Mouse (Mus musculus) liver, embryonic 13.5 days (tissue): ENCODE results near the gene Gm9507. TPM values are rescaled to one million over a fixed set of nuclear protein-coding genes. Genes with fewer than 3 reads are reported as not detected.
"Not testable (repeated sequence)": the region's sequence is repeated elsewhere in the genome, so short reads cannot be mapped to it uniquely, and the experiment has no call there.

Experiments used
- ATAC-seq: fragments of 200-750 bp; cut with Nextera tagmentation; 2 replicates; pipeline ENCODE4 v1.8.0; 2017; ENCODE audit warnings: low read depth, mild to moderate bottlenecking, moderate number of reproducible peaks, moderate library complexity
- DNase-seq: peaks from one replicate; pipeline ENCODE4 v3.0.0; 2022
- H3K27ac ChIP-seq: fragments of 300-500 bp; sonication (generic); 2 replicates; pipeline ENCODE4 v1.5.1; 2015; ENCODE audit warnings: moderate library complexity, mild to moderate bottlenecking, inconsistent platforms
- H3K27me3 ChIP-seq: fragments of 300-500 bp; sonication (generic); 2 replicates; pipeline ENCODE4 v1.6.1; 2015; ENCODE audit warnings: mild to moderate bottlenecking, inconsistent platforms
- H3K36me3 ChIP-seq: fragments of 300-500 bp; sonication (generic); 2 replicates; pipeline ENCODE4 v1.6.1; 2015; ENCODE audit warnings: mild to moderate bottlenecking, inconsistent platforms
- H3K4me1 ChIP-seq: fragments of 300-500 bp; sonication (generic); replicated peaks from 2 replicates; pipeline ENCODE4 v1.6.1; 2015; ENCODE audit warnings: inconsistent platforms
- H3K4me2 ChIP-seq: fragments of 300-500 bp; sonication (generic); 2 replicates; pipeline ENCODE4 v1.6.1; 2015; ENCODE audit warnings: inconsistent platforms, mild to moderate bottlenecking, moderate library complexity
- H3K4me3 ChIP-seq: fragments of 300-500 bp; sonication (generic); replicated peaks from 2 replicates; pipeline ENCODE4 v1.5.1; 2015; ENCODE audit warnings: mild to moderate bottlenecking, inconsistent platforms
- H3K9ac ChIP-seq: fragments of 300-500 bp; sonication (generic); 2 replicates; pipeline ENCODE4 v1.6.1; 2015; ENCODE audit warnings: mild to moderate bottlenecking, inconsistent platforms
- H3K9me3 ChIP-seq: fragments of 300-500 bp; sonication (generic); replicated peaks from 2 replicates; pipeline ENCODE4 v1.6.1; 2016; ENCODE audit warnings: inconsistent platforms
- WGBS: fragments of 180-500 bp; shearing (Covaris S2); methylation state at CpG from one replicate; pipeline ENCODE4 v1.1.7; 2015; ENCODE audit not compliant: insufficient replicate concordance; 5-methylcytosine and 5-hydroxymethylcytosine counted together
- polyA plus RNA-seq: library from polyadenylated mRNA; unstranded; fragments of >200 nt; fragmentation: Nextera tagmentation; extraction: Ambion mirVana; gene quantifications from 2 replicates; pipeline ENCODE4 v1.2.1, GENCODE M21; 2015

Gm9507 gene
- polyA plus RNA-seq, 1 experiment from 2014 or later, result not detected

DNA sequence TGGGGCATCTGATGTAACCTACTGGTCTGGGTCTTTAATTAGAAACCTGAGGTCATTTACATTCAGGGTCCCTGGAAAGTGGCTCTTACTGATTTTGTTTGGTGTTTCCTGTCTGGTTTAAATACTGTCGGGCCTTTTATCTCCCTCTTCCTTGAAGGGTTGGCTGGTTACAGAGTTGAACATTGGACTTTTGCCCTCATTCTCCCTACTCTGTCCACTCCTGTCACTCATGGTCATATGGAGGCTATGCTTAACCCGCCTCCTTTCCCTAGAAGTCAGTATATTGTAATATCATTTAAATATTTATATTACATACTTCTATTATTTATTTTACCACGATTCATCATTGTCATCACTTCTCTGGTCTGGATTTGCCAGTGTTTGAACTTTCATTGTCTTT lies 7.5 kb downstream of the Gm9507 start:
- H3K27ac ChIP-seq, result no peak overlapping the region
- no peak for DNase-seq
- H3K27me3 ChIP-seq, result no peaks in the 10 kb centered on the region
- ATAC-seq, result no peak
- H3K4me1 ChIP-seq, result no peaks in the 10 kb centered on the region
- 32% methylated on average over 3 of the region's 3 CpGs for WGBS
- no peak overlapping the region for H3K4me2 ChIP-seq
- H3K9ac ChIP-seq, result no peak overlapping the region
- H3K4me3 ChIP-seq, result no peak overlapping the region
- H3K9me3 ChIP-seq, result no peaks in the 10 kb centered on the region
- no peaks in the 10 kb centered on the region for H3K36me3 ChIP-seq

DNA sequence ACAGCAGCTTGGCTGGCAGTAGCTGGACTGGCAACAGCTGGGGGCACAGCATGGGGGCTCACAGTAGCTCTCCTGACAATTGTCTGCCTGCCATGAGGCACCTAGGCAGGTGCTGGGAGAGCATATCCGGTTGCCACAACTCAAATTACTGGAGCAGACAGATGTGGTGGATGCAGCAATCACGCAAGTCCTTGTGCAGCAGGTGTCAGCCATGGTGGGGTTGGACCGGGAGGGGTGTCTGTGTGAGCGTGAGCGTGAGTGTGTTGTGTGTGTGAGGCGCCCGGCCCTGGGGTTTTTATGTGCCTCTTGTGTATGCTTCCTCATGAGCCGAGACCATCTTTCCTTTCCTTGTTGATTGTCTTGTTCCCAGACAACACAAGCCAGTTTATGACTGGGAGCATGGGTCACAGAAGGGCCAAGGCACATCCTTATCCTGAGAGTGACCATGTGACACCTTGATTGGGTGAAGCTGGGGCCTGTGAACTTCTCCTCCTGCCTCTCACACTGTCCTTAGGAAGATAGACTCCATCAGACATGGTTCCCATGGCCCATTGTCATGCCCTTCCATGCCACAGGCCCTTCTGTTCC lies 12.6 kb downstream of the Gm9507 start, which contains the start of gene Gm19668:
Gm19668 (minus strand) TSS at position 213 of the 588 bp plus-strand sequence.
- no peak for ATAC-seq

DNA sequence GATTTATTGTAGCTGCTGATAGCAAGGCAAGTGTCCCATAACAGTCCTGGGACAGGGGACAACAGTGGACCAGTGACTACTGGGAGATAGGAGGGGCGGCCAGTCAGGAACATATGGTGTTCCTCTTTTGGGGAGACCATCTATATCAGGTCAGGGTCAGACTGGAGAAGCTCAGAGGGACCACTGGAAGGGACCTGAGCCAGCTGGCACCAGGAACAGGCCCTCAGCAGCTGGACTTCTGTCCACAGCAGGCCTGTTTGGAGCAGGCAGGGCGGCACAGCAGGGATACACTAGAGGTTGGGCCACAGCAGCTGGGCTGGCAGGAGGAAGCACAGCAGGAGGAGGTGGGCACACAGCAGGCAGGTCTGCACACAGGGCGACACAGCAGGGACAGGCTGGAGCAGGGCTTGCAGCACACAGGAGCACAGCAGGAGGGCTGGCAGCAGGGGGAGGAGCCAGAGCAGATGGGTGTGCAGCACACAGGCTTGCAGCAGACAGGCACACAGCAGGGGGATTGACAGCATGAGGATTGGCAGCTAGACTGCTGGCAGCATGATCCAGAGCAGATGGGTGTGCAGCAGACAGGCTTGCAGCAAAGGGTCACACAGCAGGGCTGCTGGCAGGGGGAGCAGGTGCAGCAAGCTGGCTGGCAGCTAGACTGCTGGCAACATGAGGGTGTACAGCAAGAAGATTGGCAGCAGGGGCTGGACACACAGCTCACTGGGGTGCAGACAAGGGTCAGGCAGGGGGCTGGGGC lies 13.3 kb downstream of the Gm9507 start:
- not testable (repeated sequence) for H3K4me2 ChIP-seq
- WGBS, result 36% methylated on average over 3 of the region's 3 CpGs

More for the DNA sequence above, 12.6 kb downstream of the Gm9507 start, which contains the start of gene Gm19668:
- no peaks in the 10 kb centered on the region for H3K9me3 ChIP-seq
- no peak within 1 kb of the TSS for H3K9ac ChIP-seq
- no peak within 1 kb of the TSS for H3K27ac ChIP-seq
- H3K4me1 ChIP-seq, result no peaks in the 10 kb centered on the region
- H3K36me3 ChIP-seq, result no peaks in the 10 kb centered on the region
- no peaks in the 10 kb centered on the region for H3K27me3 ChIP-seq
- WGBS, result 41% methylated on average over 8 of the region's 8 CpGs
- no peak for DNase-seq
- no peak within 1 kb of the TSS for H3K4me2 ChIP-seq
- no peak within 1 kb of the TSS for H3K4me3 ChIP-seq

GRCm38 (mm10) chr10:77797677-77798076 lies 14.0 kb downstream of the Gm9507 start:
- no peak overlapping the region for H3K9ac ChIP-seq
- ATAC-seq, result no peak
- WGBS, result 29% methylated on average over 3 of the region's 3 CpGs
- DNase-seq, result no peak
- no peaks in the 10 kb centered on the region for H3K36me3 ChIP-seq
- H3K9me3 ChIP-seq, result no peaks in the 10 kb centered on the region
- no peak overlapping the region for H3K4me2 ChIP-seq
- H3K4me1 ChIP-seq, result no peaks in the 10 kb centered on the region
- H3K4me3 ChIP-seq, result no peak overlapping the region
- H3K27me3 ChIP-seq, result no peaks in the 10 kb centered on the region
- no peak overlapping the region for H3K27ac ChIP-seq

More for the DNA sequence above, 13.3 kb downstream of the Gm9507 start:
- not testable (repeated sequence) for DNase-seq, H3K27me3 ChIP-seq, H3K27ac ChIP-seq, H3K4me1 ChIP-seq, H3K9me3 ChIP-seq, H3K9ac ChIP-seq, H3K36me3 ChIP-seq, ATAC-seq, H3K4me3 ChIP-seq

- ATAC-seq (no peak), DNase-seq (no peak)
- no peaks in the 10 kb centered on the region for H3K9me3 ChIP-seq
- no peak within 1 kb of the TSS for H3K4me3 ChIP-seq
- H3K27ac ChIP-seq, result no peak within 1 kb of the TSS
- H3K27me3 ChIP-seq, result no peaks in the 10 kb centered on the region
- no peak within 1 kb of the TSS for H3K9ac ChIP-seq
- 54% methylated on average over 2 of the region's 2 CpGs for WGBS
- H3K4me2 ChIP-seq, result no peak within 1 kb of the TSS
- H3K36me3 ChIP-seq, result no peaks in the 10 kb centered on the region
- no peaks in the 10 kb centered on the region for H3K4me1 ChIP-seq
These were observed 16.7 kb downstream of the Gm9507 start, which contains the start of gene Gm9639 for GRCm38 (mm10) chr10:77794976-77795375. Gene Gm9639 (minus strand): TSS chr10:77795076.

DNA sequence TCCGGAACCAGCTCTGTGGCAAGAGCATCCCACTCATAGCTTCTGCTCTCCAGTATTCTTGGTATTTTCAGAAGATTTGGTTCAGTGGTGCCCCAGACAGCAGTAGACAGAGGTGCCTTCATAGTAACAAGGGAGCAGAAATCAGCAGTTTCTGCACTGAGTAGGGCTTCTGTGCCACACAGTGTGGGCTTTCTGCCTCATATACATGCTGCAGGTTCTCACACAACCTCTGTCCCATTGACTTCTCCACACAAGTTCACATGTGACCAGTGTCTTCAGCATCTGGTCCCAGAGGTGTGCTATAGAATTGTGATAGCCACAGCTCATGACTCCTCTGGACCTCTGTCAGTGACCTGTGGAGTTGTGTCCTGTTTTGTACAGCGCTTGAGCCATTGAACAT lies 23.0 kb downstream of the Gm9507 start:
- Histone ChIP-seq H3K4me2 (no peak overlapping the region), H3K4me1 (no peaks in the 10 kb centered on the region), H3K9ac (no peak overlapping the region), H3K9me3 (no peaks in the 10 kb centered on the region), H3K27me3 (no peaks in the 10 kb centered on the region), H3K36me3 (no peaks in the 10 kb centered on the region), H3K27ac (no peak overlapping the region), H3K4me3 (no peak overlapping the region)
- ATAC-seq, result no peak
- DNase-seq, result no peak
- WGBS, result 55% methylated on average over 2 of the region's 2 CpGs

DNA sequence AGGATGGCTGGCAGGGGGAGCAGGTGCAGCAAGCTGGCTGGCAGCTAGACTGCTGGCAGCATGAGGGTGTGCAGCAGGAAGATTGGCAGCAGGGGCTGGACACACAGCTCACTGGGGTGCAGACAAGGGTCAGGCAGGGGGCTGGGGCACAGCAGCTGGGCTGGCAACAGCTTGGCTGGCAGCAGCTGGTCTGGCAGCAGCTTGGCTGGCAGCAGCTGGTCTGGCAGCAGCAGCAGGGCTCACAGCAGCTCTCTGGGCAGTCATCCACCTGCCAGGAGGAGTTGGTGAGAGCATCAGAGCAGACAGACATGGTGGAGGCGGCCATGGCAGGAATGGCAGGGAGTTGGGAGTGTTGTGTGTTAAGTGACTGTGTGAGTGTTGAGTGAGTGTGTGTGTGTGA lies 23.8 kb downstream of the Gm9507 start, which contains the start of gene Gm7137:
Gm7137 (minus strand) TSS at position 325 of the 400 bp plus-strand sequence.
- H3K27ac ChIP-seq, ATAC-seq, H3K4me2 ChIP-seq, H3K9ac ChIP-seq, H3K36me3 ChIP-seq, H3K9me3 ChIP-seq, H3K4me1 ChIP-seq, H3K4me3 ChIP-seq, H3K27me3 ChIP-seq, DNase-seq: not testable (repeated sequence)
- 30% methylated on average over 1 of the region's 1 CpGs for WGBS

GRCm38 (mm10) chr10:77783396-77783795 lies 28.2 kb downstream of the Gm9507 start:
- H3K9me3 ChIP-seq, ATAC-seq, H3K9ac ChIP-seq, H3K4me3 ChIP-seq, H3K27ac ChIP-seq, H3K27me3 ChIP-seq, H3K36me3 ChIP-seq, H3K4me1 ChIP-seq, DNase-seq, H3K4me2 ChIP-seq: not testable (repeated sequence)
- 53% methylated on average over 3 of the region's 3 CpGs for WGBS

GRCm38 (mm10) chr10:77782442-77782841 lies 29.2 kb downstream of the Gm9507 start, which contains the start of gene Gm3250:
Gene Gm3250 (minus strand): TSS chr10:77782542.
- DNase-seq, ATAC-seq, H3K4me3 ChIP-seq, H3K27me3 ChIP-seq, H3K4me2 ChIP-seq, H3K36me3 ChIP-seq, H3K9ac ChIP-seq, H3K27ac ChIP-seq, H3K4me1 ChIP-seq, H3K9me3 ChIP-seq: not testable (repeated sequence)
- 31% methylated on average over 1 of the region's 1 CpGs for WGBS

GRCm38 (mm10) chr10:77776844-77777243 lies 34.8 kb downstream of the Gm9507 start, which contains the start of gene Gm7138:
Gene Gm7138 (minus strand): TSS chr10:77776944.
- 36% methylated on average over 1 of the region's 1 CpGs for WGBS
- not testable (repeated sequence) for H3K27me3 ChIP-seq, H3K36me3 ChIP-seq, H3K4me3 ChIP-seq, H3K4me1 ChIP-seq, H3K9me3 ChIP-seq, H3K27ac ChIP-seq, ATAC-seq, DNase-seq, H3K4me2 ChIP-seq, H3K9ac ChIP-seq

- H3K36me3 ChIP-seq, H3K27ac ChIP-seq, ATAC-seq, H3K27me3 ChIP-seq, H3K4me3 ChIP-seq, H3K4me1 ChIP-seq, H3K9me3 ChIP-seq, DNase-seq, H3K9ac ChIP-seq, H3K4me2 ChIP-seq: not testable (repeated sequence)
- WGBS, result 47% methylated on average over 1 of the region's 3 CpGs
These were observed 39.5 kb downstream of the Gm9507 start for GRCm38 (mm10) chr10:77772142-77772541.
